Mouse (Mus musculus): ENCODE results near the gene Tmem163.

DNA sequence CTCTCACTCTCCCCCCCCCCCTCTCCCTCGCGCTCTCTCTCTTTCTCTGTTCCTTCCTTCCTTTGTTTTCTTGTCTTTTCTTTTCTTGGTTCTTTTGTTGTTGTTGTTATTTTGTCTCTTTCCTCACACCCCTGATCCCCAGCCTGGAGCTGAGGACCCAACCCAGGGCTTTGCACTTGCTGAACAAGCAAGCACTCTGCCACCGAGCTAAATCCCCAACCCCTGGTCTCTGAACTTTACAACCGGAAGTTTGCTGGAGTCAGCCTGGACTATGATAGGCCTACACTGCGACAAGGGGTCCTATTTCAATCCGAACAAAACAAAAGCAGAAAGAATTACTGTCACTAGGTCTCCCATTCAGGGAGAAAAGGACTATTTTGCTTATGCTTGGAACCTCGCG lies 102.8 kb downstream of the Tmem163 start:
- no peak for TF ChIP-seq CTCF (IDR thresholded peaks at IDR 0.05; ENCODE audit: control insufficient read depth, insufficient read depth, insufficient read length)
- TF ChIP-seq CEBPB (IDR thresholded peaks at IDR 0.05; ENCODE audit: low read depth), result no peak
- no peak for TF ChIP-seq MAX (IDR thresholded peaks at IDR 0.05)
- no peak for TF ChIP-seq USF1 (IDR thresholded peaks at IDR 0.05; ENCODE audit: low read depth)
- no peak for TF ChIP-seq MYOG (IDR thresholded peaks at IDR 0.05; ENCODE audit: control insufficient read depth, extremely low read depth, insufficient read length)

Measured in C2C12 (cell line).